Mouse (Mus musculus) midbrain, embryonic 15.5 days (tissue): Measurements from ENCODE around the gene Tagln. TPM values are rescaled to one million over a fixed set of nuclear protein-coding genes. Genes with fewer than 3 reads are reported as not detected.

Experiments used
- ATAC-seq: fragments of 200-750 bp; cut with Nextera tagmentation; replicated peaks from 2 replicates; pipeline ENCODE4 v1.8.0; 2017; ENCODE audit warnings: moderate TSS enrichment
- H3K27ac ChIP-seq: fragments of 300-500 bp; sonication (generic); 2 replicates; pipeline ENCODE4 v1.5.1; 2015; ENCODE audit warnings: mild to moderate bottlenecking, inconsistent platforms
- H3K27me3 ChIP-seq: fragments of 300-500 bp; sonication (generic); replicated peaks from 2 replicates; pipeline ENCODE4 v1.6.1; 2015; ENCODE audit warnings: inconsistent platforms
- H3K36me3 ChIP-seq: fragments of 300-500 bp; sonication (generic); replicated peaks from 2 replicates; pipeline ENCODE4 v1.6.1; 2015; ENCODE audit warnings: inconsistent platforms
- H3K4me1 ChIP-seq: fragments of 300-500 bp; sonication (generic); 2 replicates; pipeline ENCODE4 v1.6.1; 2015; ENCODE audit warnings: inconsistent platforms
- H3K4me2 ChIP-seq: fragments of 300-500 bp; sonication (generic); 2 replicates; pipeline ENCODE4 v1.6.1; 2015; ENCODE audit warnings: inconsistent platforms, mild to moderate bottlenecking, moderate library complexity
- H3K4me3 ChIP-seq: fragments of 300-500 bp; sonication (generic); 2 replicates; pipeline ENCODE4 v1.5.1; 2015; ENCODE audit warnings: mild to moderate bottlenecking, inconsistent platforms
- H3K9ac ChIP-seq: fragments of 300-500 bp; sonication (generic); 2 replicates; pipeline ENCODE4 v1.6.1; 2015; ENCODE audit warnings: mild to moderate bottlenecking, inconsistent platforms
- H3K9me3 ChIP-seq: fragments of 300-500 bp; sonication (generic); 2 replicates; pipeline ENCODE4 v1.6.1; 2016; ENCODE audit warnings: inconsistent platforms
- WGBS: fragments of 180-500 bp; shearing (Covaris S2); methylation state at CpG from one replicate; pipeline ENCODE4 v1.1.7; 2015; ENCODE audit warnings: mixed read lengths; 5-methylcytosine and 5-hydroxymethylcytosine counted together
- polyA plus RNA-seq: library from polyadenylated mRNA; unstranded; fragments of >200 nt; fragmentation: Nextera tagmentation; extraction: Ambion mirVana; gene quantifications from 2 replicates; pipeline ENCODE4 v1.2.1, GENCODE M21; 2015

Gene Tagln
- 5.3 and 5.7 TPM in 2 replicates for polyA plus RNA-seq

DNA sequence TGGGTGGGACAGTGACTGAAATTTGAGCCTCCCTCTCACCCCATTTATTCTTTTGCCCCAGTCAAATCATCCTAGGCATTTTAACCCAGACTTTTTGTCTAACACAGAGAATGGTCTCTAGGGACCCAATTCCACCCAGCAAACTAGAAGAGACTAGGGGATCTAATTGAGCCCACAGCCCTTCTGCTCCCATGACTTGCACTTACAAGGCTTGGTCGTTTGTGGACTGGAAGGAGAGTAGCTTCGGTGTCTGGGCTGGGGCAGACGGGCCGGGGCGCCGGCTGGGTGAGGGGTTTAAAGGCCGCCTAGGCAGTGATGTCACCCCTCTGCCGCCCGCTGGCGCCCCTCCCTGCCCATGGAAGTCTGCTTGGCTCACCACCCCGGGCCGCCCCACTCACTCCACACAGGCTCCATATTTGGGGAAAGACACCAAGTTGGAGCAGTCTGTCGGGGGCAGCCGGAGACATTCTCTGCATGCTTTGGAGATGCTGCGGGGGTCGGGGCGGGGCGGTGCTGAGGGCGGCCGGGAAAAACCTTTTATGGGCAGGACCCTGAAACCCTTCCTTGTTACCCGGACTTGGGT lies at the start of gene Tagln:
TSS of gene Tagln (minus strand) at position 431 of the 583 bp plus-strand sequence.
- Histone ChIP-seq H3K4me1 (peaks cover 5% of the 10 kb centered on the region), H3K9me3 (no peaks in the 10 kb centered on the region), H3K4me3 (no peak within 1 kb of the TSS), H3K4me2 (peak within 1 kb of the TSS; percentile 27), H3K36me3 (peaks cover 8% of the 10 kb centered on the region; the same call in 1 of the 2 replicates), H3K27me3 (no peaks in the 10 kb centered on the region), H3K9ac (no peak within 1 kb of the TSS), H3K27ac (no peak within 1 kb of the TSS)
- ATAC-seq: no peak
- 10% methylated on average over 21 of the region's 21 CpGs for WGBS

DNA sequence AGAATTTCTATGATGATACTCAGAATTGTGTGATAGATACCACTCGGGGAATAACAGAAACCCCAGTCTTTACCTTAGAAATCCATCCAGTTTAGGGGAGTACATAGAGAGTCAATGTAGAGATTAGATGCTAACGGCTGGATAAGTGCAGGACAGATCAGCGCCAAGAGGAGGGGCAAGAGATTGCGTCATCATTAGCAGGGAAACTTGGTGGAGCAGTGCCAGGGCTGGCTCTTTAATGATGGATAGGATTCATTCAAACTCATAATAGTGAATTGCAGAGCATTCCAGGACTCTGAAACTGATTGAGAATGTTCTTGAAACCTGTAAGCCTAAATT lies 49.3 kb upstream of the Tagln start:
- Histone ChIP-seq H3K4me2 (peak overlapping the region; percentile 87), H3K4me3 (peak overlapping the region; percentile 81), H3K9me3 (no peaks in the 10 kb centered on the region), H3K27ac (peak overlapping the region; percentile 92), H3K36me3 (no peaks in the 10 kb centered on the region), H3K9ac (peak overlapping the region; percentile 83), H3K27me3 (no peaks in the 10 kb centered on the region), H3K4me1 (peaks cover 40% of the 10 kb centered on the region)
- peak; percentile 86 for ATAC-seq
- WGBS: 2% methylated on average over 4 of the region's 4 CpGs

DNA sequence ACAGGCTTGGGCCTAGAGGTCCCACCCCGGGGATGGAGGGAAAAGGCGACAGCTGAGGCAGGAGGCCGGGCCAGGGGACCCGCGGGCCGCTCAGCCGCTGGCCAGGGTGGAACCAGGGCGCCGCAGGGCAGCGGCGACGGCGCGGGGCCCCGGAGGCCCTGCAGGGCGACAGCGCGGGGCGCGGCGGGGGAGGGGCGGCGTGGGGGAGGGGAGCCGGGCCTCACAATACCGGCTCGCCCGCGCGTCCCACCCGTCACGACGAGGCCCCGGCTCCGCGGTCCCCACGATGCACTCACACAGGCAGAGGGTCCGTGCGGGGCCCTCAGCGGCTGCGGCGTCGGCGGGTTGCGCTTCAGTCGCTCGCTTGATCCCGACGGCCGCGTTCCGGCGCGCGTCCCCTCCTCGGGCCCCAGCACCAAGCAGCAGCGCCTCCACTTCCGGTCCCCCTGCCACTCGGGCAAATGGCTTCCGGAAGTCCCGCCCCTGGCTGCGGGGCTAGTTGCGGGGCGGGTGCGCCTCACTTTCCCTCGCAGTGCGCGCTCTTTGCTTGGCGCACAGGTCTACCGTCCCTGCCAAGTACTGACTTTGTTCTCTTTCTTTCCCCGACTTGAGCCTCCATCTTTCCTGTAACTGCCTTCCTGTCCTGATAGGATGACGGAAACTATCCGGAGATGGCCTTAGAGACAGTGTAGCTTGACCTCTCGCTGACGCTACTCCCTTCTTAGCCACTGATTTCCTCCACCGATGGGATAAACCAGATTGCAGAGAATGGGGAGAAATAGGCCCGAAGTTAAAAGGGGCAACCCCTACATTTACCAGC lies 48.8 kb upstream of the Tagln start:
- no peaks in the 10 kb centered on the region for H3K27me3 ChIP-seq
- H3K27ac ChIP-seq: peak overlapping the region; percentile 92
- ATAC-seq: peak; percentile 95
- H3K9me3 ChIP-seq: no peaks in the 10 kb centered on the region
- peak overlapping the region; percentile 87 for H3K4me2 ChIP-seq
- H3K4me1 ChIP-seq: peaks cover 46% of the 10 kb centered on the region
- under 1% methylated on average over 73 of the region's 76 CpGs for WGBS
- peak overlapping the region; percentile 83 for H3K9ac ChIP-seq
- no peaks in the 10 kb centered on the region for H3K36me3 ChIP-seq
- peak overlapping the region; percentile 81 for H3K4me3 ChIP-seq

DNA sequence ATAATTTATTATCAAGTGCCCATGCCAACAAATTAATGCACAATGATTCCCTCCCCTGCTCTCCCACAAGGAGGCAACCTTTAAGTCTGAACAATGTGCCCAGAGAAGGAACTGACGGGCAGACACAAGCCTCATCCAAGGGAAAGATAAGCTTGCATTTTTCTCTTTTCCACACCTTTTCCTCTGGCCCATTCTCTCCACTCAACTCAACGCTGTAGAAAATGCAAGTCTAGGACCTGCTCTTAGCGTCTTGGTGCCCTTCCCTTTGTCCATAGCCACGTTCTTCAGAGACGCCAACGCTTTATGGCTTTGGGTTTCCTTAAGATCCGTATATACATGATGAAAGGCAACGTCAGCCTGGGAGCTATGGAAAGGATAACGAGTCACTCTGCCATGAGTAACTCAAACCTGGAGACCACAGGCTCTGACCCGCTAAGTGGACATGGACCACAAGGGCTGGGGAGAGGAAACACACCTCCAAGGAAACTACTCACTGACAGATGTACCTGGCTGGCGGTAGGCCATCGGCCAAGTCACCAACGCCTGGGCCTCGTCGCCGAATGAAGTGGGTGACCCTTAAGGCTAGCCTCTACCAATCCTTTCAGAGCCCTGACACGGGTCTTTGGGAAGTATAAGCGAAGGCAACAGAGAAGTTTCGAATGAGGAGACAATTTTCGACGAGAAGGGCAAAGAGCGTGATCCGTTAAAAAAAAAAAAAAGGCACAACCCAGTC lies 48.0 kb upstream of the Tagln start:
- H3K27ac ChIP-seq: peak overlapping the region; percentile 92
- under 1% methylated on average over 23 of the region's 23 CpGs for WGBS
- H3K4me3 ChIP-seq: peak overlapping the region; percentile 81
- H3K4me2 ChIP-seq: peak overlapping the region; percentile 87
- H3K9ac ChIP-seq: peak overlapping the region; percentile 83
- ATAC-seq: peak; percentile 14
- no peaks in the 10 kb centered on the region for H3K36me3 ChIP-seq
- H3K4me1 ChIP-seq: peaks cover 46% of the 10 kb centered on the region
- H3K27me3 ChIP-seq: no peaks in the 10 kb centered on the region
- H3K9me3 ChIP-seq: no peaks in the 10 kb centered on the region

DNA sequence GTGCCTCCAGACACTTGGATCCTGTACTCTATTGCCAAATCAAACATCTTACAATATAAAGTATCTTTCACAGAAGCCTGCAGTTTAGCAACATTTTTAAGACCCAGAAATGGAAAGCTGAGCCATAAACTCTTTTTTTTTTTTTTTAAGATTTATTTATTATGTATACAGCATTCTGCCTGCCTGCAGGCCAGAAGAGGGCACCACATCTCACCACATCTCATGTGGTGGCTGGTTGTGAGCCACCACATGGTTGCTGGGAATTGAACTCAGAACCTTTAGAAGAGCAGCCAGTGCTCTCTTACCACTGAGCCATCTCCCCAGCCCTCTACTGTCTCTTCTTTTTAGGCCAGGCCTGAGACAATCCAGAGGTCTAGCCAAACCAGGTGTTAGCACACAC lies 45.5 kb upstream of the Tagln start:
- H3K4me3 ChIP-seq: no peak overlapping the region
- peaks cover 49% of the 10 kb centered on the region for H3K4me1 ChIP-seq
- no peak overlapping the region for H3K4me2 ChIP-seq
- no peak for ATAC-seq
- H3K9ac ChIP-seq: no peak overlapping the region
- H3K27me3 ChIP-seq: no peaks in the 10 kb centered on the region
- H3K27ac ChIP-seq: no peak overlapping the region
- H3K36me3 ChIP-seq: no peaks in the 10 kb centered on the region; the same call in 1 of the 2 replicates
- H3K9me3 ChIP-seq: no peaks in the 10 kb centered on the region

DNA sequence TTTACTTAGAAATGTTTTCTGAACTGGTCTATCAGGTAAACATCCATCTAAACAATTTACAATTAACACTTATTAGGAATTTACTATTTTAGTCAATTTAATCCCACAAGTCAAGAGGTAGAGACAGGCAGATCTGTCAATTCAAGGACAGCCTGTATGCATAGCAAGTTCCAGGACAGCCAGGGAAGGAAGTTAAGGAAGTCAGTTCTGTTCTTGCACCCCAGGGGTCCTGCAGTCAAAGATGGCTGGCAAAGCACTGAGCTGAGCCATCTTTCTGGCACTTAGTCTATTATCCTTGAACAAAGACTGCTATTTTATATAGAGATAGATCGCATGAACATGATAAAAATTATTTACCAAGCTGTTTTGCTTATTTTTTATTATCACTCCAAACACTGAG lies 44.8 kb upstream of the Tagln start:
- no peak for ATAC-seq
- H3K4me3 ChIP-seq: no peak overlapping the region
- H3K9ac ChIP-seq: no peak overlapping the region
- H3K4me2 ChIP-seq: no peak overlapping the region
- H3K27ac ChIP-seq: no peak overlapping the region
- 83% methylated on average over 1 of the region's 1 CpGs for WGBS
- no peaks in the 10 kb centered on the region for H3K27me3 ChIP-seq
- H3K9me3 ChIP-seq: no peaks in the 10 kb centered on the region
- no peaks in the 10 kb centered on the region; the same call in 1 of the 2 replicates for H3K36me3 ChIP-seq
- peaks cover 46% of the 10 kb centered on the region for H3K4me1 ChIP-seq

DNA sequence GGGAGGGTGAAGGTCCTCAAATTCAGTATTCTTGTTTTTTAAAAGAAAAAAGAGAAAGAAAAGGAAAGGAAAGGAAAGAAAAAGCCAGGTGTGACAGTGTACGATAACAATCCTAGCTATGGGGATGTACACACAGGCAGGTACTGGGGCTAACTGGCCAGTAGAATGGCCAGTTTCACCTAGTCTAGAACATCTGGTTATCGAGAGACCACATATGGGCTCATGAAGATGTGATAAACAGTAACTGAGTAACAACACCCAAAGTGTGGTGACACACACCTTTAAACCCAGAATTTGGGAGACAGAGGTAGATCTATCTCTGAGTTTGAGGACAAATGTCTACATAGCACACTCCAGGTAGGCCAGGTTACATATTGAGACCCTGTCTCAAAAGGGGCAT lies 43.9 kb upstream of the Tagln start:
- no peak overlapping the region for H3K9ac ChIP-seq
- no peak overlapping the region for H3K27ac ChIP-seq
- H3K4me1 ChIP-seq: peaks cover 41% of the 10 kb centered on the region
- H3K36me3 ChIP-seq: peaks cover 6% of the 10 kb centered on the region; the same call in 1 of the 2 replicates
- H3K4me2 ChIP-seq: no peak overlapping the region
- H3K4me3 ChIP-seq: no peak overlapping the region
- no peak for ATAC-seq
- WGBS: 97% methylated on average over 2 of the region's 2 CpGs
- no peaks in the 10 kb centered on the region for H3K27me3 ChIP-seq
- no peaks in the 10 kb centered on the region for H3K9me3 ChIP-seq

DNA sequence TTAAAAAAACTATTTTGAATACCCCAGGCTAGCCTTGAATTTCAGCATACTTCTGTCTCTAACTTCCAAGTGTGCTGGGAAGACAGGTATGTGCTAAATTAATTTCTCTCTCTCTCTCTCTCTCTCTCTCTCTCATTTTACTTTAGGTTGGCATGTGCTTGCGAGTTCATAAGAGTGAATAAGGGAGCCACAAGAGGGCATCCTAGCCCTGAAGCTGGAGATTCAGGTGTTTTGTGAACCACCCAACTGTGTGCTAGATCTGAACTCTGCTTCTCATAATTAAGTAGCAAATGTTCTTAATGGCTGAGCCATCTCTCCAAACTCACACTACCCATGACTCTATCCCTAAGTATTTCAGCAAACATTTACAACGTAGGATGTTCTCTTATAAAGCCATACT lies 41.0 kb upstream of the Tagln start:
- Histone ChIP-seq H3K27me3 (no peaks in the 10 kb centered on the region), H3K9ac (no peak overlapping the region), H3K9me3 (no peaks in the 10 kb centered on the region), H3K4me3 (no peak overlapping the region), H3K4me2 (no peak overlapping the region), H3K4me1 (peaks cover 21% of the 10 kb centered on the region), H3K36me3 (peaks cover 19% of the 10 kb centered on the region; the same call in 1 of the 2 replicates), H3K27ac (no peak overlapping the region)
- no peak for ATAC-seq
- WGBS: 87% methylated on average over 2 of the region's 2 CpGs

DNA sequence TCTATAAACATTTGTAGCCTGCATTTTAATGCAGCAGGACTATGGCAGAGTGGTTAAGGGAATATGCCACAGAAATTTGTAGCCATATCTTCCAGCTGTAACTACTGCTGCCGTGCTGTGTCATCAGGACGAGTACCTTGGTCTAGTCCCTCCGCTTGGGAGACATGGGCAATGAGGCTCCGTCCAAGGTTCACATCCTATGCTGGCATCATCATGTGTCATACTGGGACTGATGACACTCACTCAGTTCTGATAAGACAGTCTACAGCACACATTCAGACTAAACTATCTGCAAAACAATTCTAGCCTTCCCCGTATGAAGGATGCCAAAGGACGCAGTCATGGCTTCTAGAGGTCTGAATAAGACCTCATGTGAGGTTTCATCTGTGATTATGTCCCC lies 27.7 kb upstream of the Tagln start:
- ATAC-seq: no peak
- Histone ChIP-seq H3K9ac (no peak overlapping the region), H3K4me3 (no peak overlapping the region), H3K9me3 (no peaks in the 10 kb centered on the region), H3K4me2 (no peak overlapping the region), H3K4me1 (no peaks in the 10 kb centered on the region), H3K36me3 (peaks cover 44% of the 10 kb centered on the region), H3K27ac (no peak overlapping the region), H3K27me3 (no peaks in the 10 kb centered on the region)
- WGBS: 91% methylated on average over 6 of the region's 6 CpGs

DNA sequence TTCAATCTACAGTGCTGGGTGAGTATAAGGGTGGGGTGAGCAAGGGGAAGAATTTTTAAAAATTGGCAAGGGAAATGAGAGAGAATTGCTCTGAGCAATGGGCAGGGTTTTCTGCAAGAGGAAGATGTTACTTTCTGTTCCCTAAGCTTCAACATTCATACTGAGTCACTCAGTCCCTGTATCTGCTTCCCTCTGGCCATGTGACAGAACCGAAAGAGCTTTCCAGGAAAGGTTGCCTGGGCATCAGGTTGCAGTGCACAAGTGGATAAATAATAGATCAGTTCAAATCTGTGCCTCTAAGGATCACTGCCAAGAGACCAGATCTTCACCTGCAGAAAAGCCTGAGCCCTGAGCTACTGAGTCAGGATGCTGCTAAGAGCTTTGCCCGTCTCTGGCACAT lies 26.0 kb upstream of the Tagln start:
- WGBS: 70% methylated on average over 2 of the region's 2 CpGs
- H3K36me3 ChIP-seq: peaks cover 32% of the 10 kb centered on the region; the same call in 1 of the 2 replicates
- no peak for ATAC-seq

DNA sequence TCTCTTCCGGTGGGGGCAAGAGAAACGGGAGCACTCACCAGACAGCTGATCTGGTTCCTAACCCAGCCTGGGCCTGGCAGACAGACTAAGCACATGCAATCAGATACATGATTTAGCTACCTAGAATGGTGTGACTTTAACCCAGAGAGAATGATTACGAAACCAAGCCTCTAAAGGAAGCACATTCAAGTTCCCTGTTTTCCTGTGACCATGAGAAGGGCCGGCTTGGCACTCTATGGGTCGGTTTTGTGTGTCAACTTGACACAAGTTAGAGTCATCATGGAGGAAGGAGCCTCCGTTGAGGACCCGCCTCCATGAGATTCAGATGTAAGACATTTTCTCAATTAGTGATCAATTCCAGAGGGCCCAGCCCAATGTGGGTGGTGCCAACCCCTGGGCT lies 23.8 kb upstream of the Tagln start:
- Histone ChIP-seq H3K4me1 (peaks cover 17% of the 10 kb centered on the region), H3K36me3 (peaks cover 29% of the 10 kb centered on the region; the same call in 1 of the 2 replicates), H3K9me3 (no peaks in the 10 kb centered on the region), H3K4me3 (no peak overlapping the region), H3K27me3 (no peaks in the 10 kb centered on the region), H3K9ac (no peak overlapping the region), H3K27ac (no peak overlapping the region), H3K4me2 (no peak overlapping the region)
- no peak for ATAC-seq
- WGBS: 85% methylated on average over 7 of the region's 7 CpGs

More for the DNA sequence above, 26.0 kb upstream of the Tagln start:
- Histone ChIP-seq H3K27me3 (no peaks in the 10 kb centered on the region), H3K4me2 (no peak overlapping the region), H3K9ac (no peak overlapping the region), H3K4me1 (0 out of 2 replicates have a peak, but pooled peaks cover 4% of the 10 kb centered on the region), H3K9me3 (no peaks in the 10 kb centered on the region), H3K4me3 (no peak overlapping the region), H3K27ac (no peak overlapping the region)

DNA sequence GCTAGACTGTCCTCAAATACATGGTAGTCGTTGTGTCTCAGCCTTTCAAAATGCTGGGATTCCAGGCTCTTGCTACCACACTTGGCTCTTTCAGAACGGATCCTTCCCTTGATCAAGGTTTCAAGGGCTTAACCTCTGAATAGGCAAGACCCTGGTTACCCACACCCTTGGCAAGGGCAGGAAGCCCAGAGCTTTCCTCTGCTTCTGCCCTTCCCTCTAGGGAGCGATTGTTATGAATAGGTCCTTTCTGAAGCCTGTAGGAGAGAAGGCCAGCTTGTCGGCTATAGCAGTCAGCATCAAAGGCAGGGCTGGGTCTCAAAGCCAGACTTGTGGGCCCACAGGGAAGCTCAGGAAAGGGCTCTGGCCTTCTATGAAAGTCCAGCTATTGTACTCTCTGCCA lies 23.0 kb upstream of the Tagln start:
- Histone ChIP-seq H3K27ac (peak overlapping the region; percentile 31; the same call in 1 of the 2 replicates), H3K9me3 (no peaks in the 10 kb centered on the region), H3K36me3 (peaks cover 22% of the 10 kb centered on the region; the same call in 1 of the 2 replicates), H3K4me2 (no peak overlapping the region), H3K4me1 (peaks cover 24% of the 10 kb centered on the region), H3K4me3 (no peak overlapping the region), H3K27me3 (no peaks in the 10 kb centered on the region), H3K9ac (no peak overlapping the region)
- ATAC-seq: no peak
- WGBS: 33% methylated on average over 4 of the region's 4 CpGs
